Mouse (Mus musculus) kidney, embryonic 14.5 days (tissue): ENCODE measurements around the gene H2afb1. TPM values are rescaled to one million over a fixed set of nuclear protein-coding genes. Genes with fewer than 3 reads are reported as not detected.
"Not testable (repeated sequence)": the region's sequence is repeated elsewhere in the genome, so short reads cannot be mapped to it uniquely, and the experiment has no call there.

Experiments
- ATAC-seq: fragments of 200-750 bp; cut with Nextera tagmentation; 2 replicates; pipeline ENCODE4 v1.8.0; 2017; ENCODE audit warnings: moderate number of reproducible peaks, mild to moderate bottlenecking, moderate TSS enrichment, moderate library complexity; ENCODE audit not compliant: low FRiP score, low TSS enrichment
- H3K27ac ChIP-seq: fragments of 300-500 bp; sonication (generic); 2 replicates; pipeline ENCODE4 v1.5.1; 2014; ENCODE audit warnings: low read depth, mild to moderate bottlenecking, low read length, moderate library complexity, mixed read lengths
- H3K27me3 ChIP-seq: fragments of 300-500 bp; sonication (generic); 2 replicates; pipeline ENCODE4 v1.6.1; 2014; ENCODE audit warnings: mild to moderate bottlenecking, low read length; ENCODE audit not compliant: control insufficient read depth, insufficient read depth
- H3K36me3 ChIP-seq: fragments of 300-500 bp; sonication (generic); 2 replicates; pipeline ENCODE4 v1.6.1; 2014; ENCODE audit warnings: low read length, mixed read lengths; ENCODE audit not compliant: control insufficient read depth, insufficient read depth
- H3K4me1 ChIP-seq: fragments of 300-500 bp; sonication (generic); 2 replicates; pipeline ENCODE4 v1.6.1; 2014; ENCODE audit warnings: low read length, mixed read lengths; ENCODE audit not compliant: control insufficient read depth, insufficient read depth
- H3K4me2 ChIP-seq: fragments of 300-500 bp; sonication (generic); replicated peaks from 2 replicates; pipeline ENCODE4 v1.6.1; 2014; ENCODE audit warnings: low read depth, mild to moderate bottlenecking, low read length
- H3K4me3 ChIP-seq: fragments of 300-500 bp; sonication (generic); 2 replicates; pipeline ENCODE4 v1.5.1; 2014; ENCODE audit warnings: mild to moderate bottlenecking, low read length
- H3K9ac ChIP-seq: fragments of 300-500 bp; sonication (generic); 2 replicates; pipeline ENCODE4 v1.6.1; 2014; ENCODE audit warnings: low read depth, mild to moderate bottlenecking, low read length, moderate library complexity
- H3K9me3 ChIP-seq: fragments of 300-500 bp; sonication (generic); 2 replicates; pipeline ENCODE4 v1.6.1; 2016; ENCODE audit warnings: low read length; ENCODE audit not compliant: control insufficient read depth
- WGBS: fragments of 180-500 bp; shearing (Covaris S2); extraction: QIAGEN DNeasy Blood & Tissue Kit; methylation state at CpG from one replicate; pipeline ENCODE4 v1.1.7; 2014; 5-methylcytosine and 5-hydroxymethylcytosine counted together
- polyA plus RNA-seq: library from polyadenylated mRNA; unstranded; fragments of >200 nt; fragmentation: Nextera tagmentation; extraction: Ambion mirVana; gene quantifications from 2 replicates; pipeline ENCODE4 v1.2.1, GENCODE M21; 2014

The H2afb1 gene
- polyA plus RNA-seq: not detected in 2 replicates

GRCm38 (mm10) chrX:117014457-117014856 lies at the start of gene H2afb1:
Gene H2afb1 (plus strand): TSS chrX:117014757.
- not testable (repeated sequence) for H3K9me3 ChIP-seq, H3K27me3 ChIP-seq, ATAC-seq, H3K36me3 ChIP-seq, H3K27ac ChIP-seq, H3K4me3 ChIP-seq, H3K9ac ChIP-seq, H3K4me2 ChIP-seq, H3K4me1 ChIP-seq
- 95% methylated on average over 6 of the region's 8 CpGs for WGBS

DNA sequence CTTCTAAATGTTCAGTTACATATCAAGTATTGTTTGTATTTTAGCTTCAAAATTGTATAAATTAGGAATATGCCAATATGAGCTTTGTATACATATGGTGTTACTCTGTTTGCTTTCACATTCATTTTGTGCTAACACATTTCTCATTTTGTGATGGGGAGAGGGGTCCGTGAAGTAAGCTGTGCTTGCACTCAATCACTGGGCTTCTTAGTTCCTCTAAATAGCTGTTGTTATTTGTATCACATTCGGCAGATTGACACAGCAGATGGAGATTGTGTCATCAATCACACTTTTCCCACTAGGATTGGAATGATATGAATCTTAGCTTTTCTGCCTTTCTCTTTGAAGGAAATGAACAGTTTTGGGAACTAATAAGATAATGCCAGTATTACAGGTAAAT lies 21.5 kb downstream of the H2afb1 start:
- no peak overlapping the region for H3K27ac ChIP-seq
- H3K9ac ChIP-seq: no peak overlapping the region
- no peak overlapping the region for H3K4me3 ChIP-seq
- no peaks in the 10 kb centered on the region for H3K9me3 ChIP-seq
- H3K4me1 ChIP-seq: no peaks in the 10 kb centered on the region
- no peaks in the 10 kb centered on the region for H3K36me3 ChIP-seq
- 81% methylated on average over 2 of the region's 2 CpGs for WGBS
- H3K27me3 ChIP-seq: no peaks in the 10 kb centered on the region
- no peak overlapping the region for H3K4me2 ChIP-seq
- no peak for ATAC-seq
